Mouse (Mus musculus): ENCODE data around the gene Pxdc1.

The Pxdc1 gene

GRCm38 (mm10) chr13:34596797-34597196, 56.5 kb downstream of the Pxdc1 start:
- DNase-seq (ENCODE audit: extremely low read depth, low read depth), result no peak

Measured in MEL-GATA-1-ER (cell line).